ENCODE assay signal across 8 mouse cellular contexts in the genomic region with DNA sequence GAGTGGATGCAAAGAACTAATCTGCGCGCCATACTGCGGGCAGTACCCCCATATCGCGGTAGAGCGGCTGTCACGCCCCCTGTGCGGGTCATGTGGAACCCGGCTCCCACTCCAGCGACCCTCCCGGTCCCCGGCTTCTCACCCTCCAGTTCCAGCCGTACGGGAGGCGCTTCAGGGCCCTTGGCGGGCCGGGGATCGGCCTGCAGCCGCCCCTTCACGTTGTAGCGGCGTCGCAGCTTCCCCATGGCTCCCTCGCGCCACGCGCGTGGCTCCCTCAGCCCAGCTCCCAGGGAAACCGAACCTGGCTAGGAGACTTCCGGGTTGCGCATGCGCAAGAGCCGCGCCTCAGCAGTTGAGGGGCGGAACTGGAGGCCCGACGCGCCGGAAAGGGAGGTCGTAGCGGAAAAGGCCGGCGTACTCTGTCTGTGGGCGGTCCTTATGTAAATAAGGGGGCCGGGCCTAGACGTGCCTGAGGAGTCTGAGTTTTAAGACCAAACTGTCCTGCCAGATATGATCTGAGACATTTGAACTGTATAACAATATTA. TPM values are rescaled to one million over a fixed set of nuclear protein-coding genes. Genes with fewer than 3 reads are reported as not detected.
DNase-seq lines count a peak whose midpoint lies in the region; ATAC-seq lines count a peak whose summit lies in the region.

A gene (minus strand): TSS at position 329 of the 545 bp plus-strand sequence.

- peak; percentile 98 for ATAC-seq in inflammation-experienced regulatory T-cells, adult 6 months
- peak; percentile 98 for ATAC-seq in megakaryocyte-erythroid progenitor cell, adult 5-6 weeks (replicated peaks; ENCODE audit: low FRiP score, low TSS enrichment, poor library complexity, severe bottlenecking)

- peak; percentile 96 to 97 for DNase-seq in adrenal gland, adult (ENCODE audit: inconsistent age in 2 of 2, low spot score in 1 of 2)
- peak; percentile 97 for DNase-seq in embryo, embryonic 10.5 days (ENCODE audit: low spot score)
- peak; percentile 96 for DNase-seq in gastrocnemius, postnatal 14 days
- DNase-seq in left cerebral cortex, postnatal 10 days (ENCODE audit: extremely low spot score in 1 of 2, low spot score in 2 of 2), result peak; percentile 92 to 97
- DNase-seq in right cerebral cortex, postnatal 25 days, result peak; percentile 95
- DNase-seq in urinary bladder, postnatal 4 days (ENCODE audit: low spot score in 2 of 2), result peak; percentile 90 to 95

- intact Hi-C loops in gastrocnemius, postnatal 14 days (cut with DNase I; ENCODE audit: low total_unique reads), result no loop called here
- intact Hi-C loops in left cerebral cortex, postnatal 10 days (cut with DNase I), result no loop called here

RNA-seq across cellular contexts. Expression of the gene that starts here (rescaled TPM):
- total RNA-seq in gastrocnemius, postnatal 14 days (2021), result 1 to 10 TPM; 3.6 to 4.0 TPM
- polyA plus RNA-seq in inflammation-experienced regulatory T-cells, adult 6 months (2017; shearing (Covaris generic)), result 10 to 100 TPM in 1 of 3 experiments, 1 to 10 TPM in 2; 6.9 to 10.2 (median 9.2) TPM
- 10 to 100 TPM; 12.2 to 14.5 TPM for total RNA-seq in left cerebral cortex, postnatal 10 days (2021)
- total RNA-seq in megakaryocyte-erythroid progenitor cell, adult 5-6 weeks (2014; fragmentation: Nextera tagmentation), result 21.2 and 34.5 TPM in 2 replicates
- 69.0 and 83.7 TPM in 2 replicates for total RNA-seq in megakaryocyte-erythroid progenitor cell, adult 5-6 weeks (2017)

Comparison
In these comparisons a context has a peak if more than half of its experiments do, and no peak if none do; other contexts are left out.
1. Peak in every context shown above with its lines: DNase-seq and ATAC-seq.